Mouse (Mus musculus): ENCODE measurements around the gene Wdfy2. TPM values are rescaled to one million over a fixed set of nuclear protein-coding genes. Genes with fewer than 3 reads are reported as not detected.

Gene Wdfy2
- polyA plus RNA-seq, 1 experiment from 2014 or later = 9.2 TPM

- Histone ChIP-seq H3K27ac (ENCODE audit: low read depth, low read length) (no peak overlapping the region), H3K9ac (ENCODE audit: low read length) (no peak overlapping the region), H3K4me1 (ENCODE audit: control insufficient read depth, insufficient read depth, low read length) (no peaks in the 10 kb centered on the region), H3K36me3 (ENCODE audit: control insufficient read depth, insufficient read depth, low read length) (no peaks in the 10 kb centered on the region), H3K4me3 (ENCODE audit: low read depth, low read length) (no peak overlapping the region), H3K4me2 (ENCODE audit: low read length) (no peak overlapping the region), H3K9me3 (replicated peaks; ENCODE audit: control insufficient read depth, low read length) (no peaks in the 10 kb centered on the region; the same call in 1 of the 2 replicates), H3K27me3 (replicated peaks; ENCODE audit: control insufficient read depth, insufficient read depth, low read length) (no peaks in the 10 kb centered on the region)
- DNase-seq (ENCODE audit: low spot score) = no peak
- WGBS = 39% methylated on average over 3 of the region's 3 CpGs
- ATAC-seq = no peak
Measured at GRCm38 (mm10) chr14:62868254-62868653, 30.8 kb downstream of the Wdfy2 start.

GRCm38 (mm10) chr14:62870238-62870638, 32.8 kb downstream of the Wdfy2 start:
- Histone ChIP-seq H3K9ac (ENCODE audit: low read length) (no peak overlapping the region), H3K9me3 (replicated peaks; ENCODE audit: control insufficient read depth, low read length) (no peaks in the 10 kb centered on the region; the same call in 1 of the 2 replicates), H3K4me1 (ENCODE audit: control insufficient read depth, insufficient read depth, low read length) (peaks cover 3% of the 10 kb centered on the region; the same call in 1 of the 2 replicates), H3K36me3 (ENCODE audit: control insufficient read depth, insufficient read depth, low read length) (no peaks in the 10 kb centered on the region), H3K27me3 (replicated peaks; ENCODE audit: control insufficient read depth, insufficient read depth, low read length) (no peaks in the 10 kb centered on the region), H3K4me3 (ENCODE audit: low read depth, low read length) (no peak overlapping the region), H3K4me2 (ENCODE audit: low read length) (no peak overlapping the region), H3K27ac (ENCODE audit: low read depth, low read length) (no peak overlapping the region)
- ATAC-seq (no peak), DNase-seq (ENCODE audit: low spot score) (no peak)
- WGBS = 97% methylated on average over 7 of the region's 7 CpGs

GRCm38 (mm10) chr14:62871431-62871830, 34.0 kb downstream of the Wdfy2 start:
- Histone ChIP-seq H3K4me2 (ENCODE audit: low read length) (no peak overlapping the region), H3K4me1 (ENCODE audit: control insufficient read depth, insufficient read depth, low read length) (peaks cover 3% of the 10 kb centered on the region; the same call in 1 of the 2 replicates), H3K9me3 (replicated peaks; ENCODE audit: control insufficient read depth, low read length) (no peaks in the 10 kb centered on the region; the same call in 1 of the 2 replicates), H3K36me3 (ENCODE audit: control insufficient read depth, insufficient read depth, low read length) (no peaks in the 10 kb centered on the region), H3K27ac (ENCODE audit: low read depth, low read length) (no peak overlapping the region), H3K4me3 (ENCODE audit: low read depth, low read length) (no peak overlapping the region), H3K27me3 (replicated peaks; ENCODE audit: control insufficient read depth, insufficient read depth, low read length) (no peaks in the 10 kb centered on the region), H3K9ac (ENCODE audit: low read length) (no peak overlapping the region)
- ATAC-seq = no peak
- no peak for DNase-seq (ENCODE audit: low spot score)
- WGBS = 90% methylated on average over 5 of the region's 5 CpGs

GRCm38 (mm10) chr14:62871932-62872331, 34.5 kb downstream of the Wdfy2 start:
- no peak overlapping the region for H3K4me3 ChIP-seq (ENCODE audit: low read depth, low read length)
- no peak overlapping the region for H3K9ac ChIP-seq (ENCODE audit: low read length)
- no peak overlapping the region for H3K4me2 ChIP-seq (ENCODE audit: low read length)
- no peak overlapping the region for H3K27ac ChIP-seq (ENCODE audit: low read depth, low read length)
- peaks cover 3% of the 10 kb centered on the region; the same call in 1 of the 2 replicates for H3K4me1 ChIP-seq (ENCODE audit: control insufficient read depth, insufficient read depth, low read length)
- no peaks in the 10 kb centered on the region for H3K27me3 ChIP-seq (replicated peaks; ENCODE audit: control insufficient read depth, insufficient read depth, low read length)
- no peaks in the 10 kb centered on the region; the same call in 1 of the 2 replicates for H3K9me3 ChIP-seq (replicated peaks; ENCODE audit: control insufficient read depth, low read length)
- WGBS = 83% methylated on average over 2 of the region's 2 CpGs
- no peak for DNase-seq (ENCODE audit: low spot score)
- ATAC-seq = no peak
- H3K36me3 ChIP-seq (ENCODE audit: control insufficient read depth, insufficient read depth, low read length) = no peaks in the 10 kb centered on the region

GRCm38 (mm10) chr14:62873820-62874219, 36.3 kb downstream of the Wdfy2 start:
- H3K9ac ChIP-seq (ENCODE audit: low read length) = no peak overlapping the region
- no peak overlapping the region; the same call in 1 of the 2 replicates for H3K4me2 ChIP-seq (ENCODE audit: low read length)
- 8% methylated on average over 4 of the region's 4 CpGs for WGBS
- DNase-seq (ENCODE audit: low spot score) (no peak), ATAC-seq (peak; percentile 18; the same call in 1 of the 2 replicates)
- no peaks in the 10 kb centered on the region; the same call in 1 of the 2 replicates for H3K9me3 ChIP-seq (replicated peaks; ENCODE audit: control insufficient read depth, low read length)
- H3K27ac ChIP-seq (ENCODE audit: low read depth, low read length) = no peak overlapping the region
- peaks cover 6% of the 10 kb centered on the region; the same call in 1 of the 2 replicates for H3K4me1 ChIP-seq (ENCODE audit: control insufficient read depth, insufficient read depth, low read length)
- no peaks in the 10 kb centered on the region for H3K27me3 ChIP-seq (replicated peaks; ENCODE audit: control insufficient read depth, insufficient read depth, low read length)
- no peak overlapping the region for H3K4me3 ChIP-seq (ENCODE audit: low read depth, low read length)
- no peaks in the 10 kb centered on the region for H3K36me3 ChIP-seq (ENCODE audit: control insufficient read depth, insufficient read depth, low read length)

GRCm38 (mm10) chr14:62874348-62874747, 36.9 kb downstream of the Wdfy2 start:
- 4% methylated on average over 8 of the region's 8 CpGs for WGBS
- peak; percentile 72 for DNase-seq (ENCODE audit: low spot score)
- Histone ChIP-seq H3K4me3 (ENCODE audit: low read depth, low read length) (no peak overlapping the region), H3K9ac (ENCODE audit: low read length) (no peak overlapping the region), H3K27me3 (replicated peaks; ENCODE audit: control insufficient read depth, insufficient read depth, low read length) (no peaks in the 10 kb centered on the region), H3K27ac (ENCODE audit: low read depth, low read length) (no peak overlapping the region), H3K36me3 (ENCODE audit: control insufficient read depth, insufficient read depth, low read length) (no peaks in the 10 kb centered on the region), H3K4me2 (ENCODE audit: low read length) (no peak overlapping the region; the same call in 1 of the 2 replicates), H3K4me1 (ENCODE audit: control insufficient read depth, insufficient read depth, low read length) (peaks cover 11% of the 10 kb centered on the region; the same call in 1 of the 2 replicates), H3K9me3 (replicated peaks; ENCODE audit: control insufficient read depth, low read length) (no peaks in the 10 kb centered on the region; the same call in 1 of the 2 replicates)
- peak; percentile 54 for ATAC-seq

GRCm38 (mm10) chr14:62878076-62878475, 40.6 kb downstream of the Wdfy2 start:
- Histone ChIP-seq H3K9ac (ENCODE audit: low read length) (no peak overlapping the region), H3K9me3 (replicated peaks; ENCODE audit: control insufficient read depth, low read length) (no peaks in the 10 kb centered on the region), H3K27me3 (replicated peaks; ENCODE audit: control insufficient read depth, insufficient read depth, low read length) (no peaks in the 10 kb centered on the region), H3K4me1 (ENCODE audit: control insufficient read depth, insufficient read depth, low read length) (peaks cover 29% of the 10 kb centered on the region), H3K4me3 (ENCODE audit: low read depth, low read length) (no peak overlapping the region), H3K4me2 (ENCODE audit: low read length) (no peak overlapping the region), H3K36me3 (ENCODE audit: control insufficient read depth, insufficient read depth, low read length) (no peaks in the 10 kb centered on the region), H3K27ac (ENCODE audit: low read depth, low read length) (no peak overlapping the region)
- ATAC-seq = no peak
- WGBS = 81% methylated on average over 6 of the region's 6 CpGs
- DNase-seq (ENCODE audit: low spot score) = no peak

GRCm38 (mm10) chr14:62878634-62879430, 41.4 kb downstream of the Wdfy2 start:
- DNase-seq (ENCODE audit: low spot score) = no peak
- Histone ChIP-seq H3K27me3 (replicated peaks; ENCODE audit: control insufficient read depth, insufficient read depth, low read length) (no peaks in the 10 kb centered on the region), H3K27ac (ENCODE audit: low read depth, low read length) (no peak overlapping the region), H3K9me3 (replicated peaks; ENCODE audit: control insufficient read depth, low read length) (no peaks in the 10 kb centered on the region), H3K4me3 (ENCODE audit: low read depth, low read length) (no peak overlapping the region), H3K36me3 (ENCODE audit: control insufficient read depth, insufficient read depth, low read length) (no peaks in the 10 kb centered on the region), H3K4me2 (ENCODE audit: low read length) (no peak overlapping the region), H3K9ac (ENCODE audit: low read length) (no peak overlapping the region), H3K4me1 (ENCODE audit: control insufficient read depth, insufficient read depth, low read length) (peaks cover 29% of the 10 kb centered on the region)
- 69% methylated on average over 7 of the region's 7 CpGs for WGBS
- ATAC-seq = no peak

- no peak overlapping the region for H3K9ac ChIP-seq (ENCODE audit: low read length)
- peak overlapping the region; percentile 78 for H3K27ac ChIP-seq (ENCODE audit: low read depth, low read length)
- H3K9me3 ChIP-seq (replicated peaks; ENCODE audit: control insufficient read depth, low read length) = no peaks in the 10 kb centered on the region
- peaks cover 29% of the 10 kb centered on the region for H3K4me1 ChIP-seq (ENCODE audit: control insufficient read depth, insufficient read depth, low read length)
- 0 out of 2 replicates have a peak overlapping the region, but pooled peaks have one; percentile 1 for H3K4me2 ChIP-seq (ENCODE audit: low read length)
- WGBS = 9% methylated on average over 5 of the region's 5 CpGs
- peak; percentile 88 for ATAC-seq
- H3K4me3 ChIP-seq (ENCODE audit: low read depth, low read length) = no peak overlapping the region
- DNase-seq (ENCODE audit: low spot score) = peak; percentile 89
- H3K27me3 ChIP-seq (replicated peaks; ENCODE audit: control insufficient read depth, insufficient read depth, low read length) = no peaks in the 10 kb centered on the region
- no peaks in the 10 kb centered on the region for H3K36me3 ChIP-seq (ENCODE audit: control insufficient read depth, insufficient read depth, low read length)
Measured at GRCm38 (mm10) chr14:62879497-62879896, 42.0 kb downstream of the Wdfy2 start.

All from forebrain, embryonic 14.5 days (tissue).